Mouse (Mus musculus): ENCODE results near the gene Epn2. TPM values are rescaled to one million over a fixed set of nuclear protein-coding genes. Genes with fewer than 3 reads are reported as not detected.

The Epn2 gene
- polyA plus RNA-seq, 1 experiment from 2014 or later, result 22.5 TPM

GRCm38 (mm10) chr11:61483226-61483845 is 96.2 kb downstream of the Epn2 start:
- Histone ChIP-seq H3K36me3 (replicated peaks) (peaks cover 20% of the 10 kb centered on the region), H3K27me3 (ENCODE audit: poor library complexity, severe bottlenecking) (no peaks in the 10 kb centered on the region), H3K4me1 (peaks cover 58% of the 10 kb centered on the region), H3K4me3 (no peak overlapping the region), H3K9me3 (no peaks in the 10 kb centered on the region), H3K27ac (peak overlapping the region; percentile 86)
- 54% methylated on average over 13 of the region's 13 CpGs for WGBS
- no peak for DNase-seq (ENCODE audit: extremely low spot score, low spot score)

GRCm38 (mm10) chr11:61481239-61482090 is 98.0 kb downstream of the Epn2 start:
- H3K36me3 ChIP-seq (replicated peaks), result peaks cover 2% of the 10 kb centered on the region; the same call in 1 of the 2 replicates
- DNase-seq (ENCODE audit: extremely low spot score, low spot score), result no peak
- no peaks in the 10 kb centered on the region for H3K27me3 ChIP-seq (ENCODE audit: poor library complexity, severe bottlenecking)
- peaks cover 59% of the 10 kb centered on the region for H3K4me1 ChIP-seq
- no peak overlapping the region for H3K4me3 ChIP-seq
- 81% methylated on average over 9 of the region's 9 CpGs for WGBS
- peak overlapping the region; percentile 62; the same call in 1 of the 2 replicates for H3K27ac ChIP-seq
- H3K9me3 ChIP-seq, result no peaks in the 10 kb centered on the region

GRCm38 (mm10) chr11:61478788-61479187 is 100.7 kb downstream of the Epn2 start:
- 93% methylated on average over 4 of the region's 4 CpGs for WGBS
- peaks cover 33% of the 10 kb centered on the region for H3K4me1 ChIP-seq
- no peak overlapping the region for H3K27ac ChIP-seq
- no peak overlapping the region for H3K4me3 ChIP-seq
- H3K9me3 ChIP-seq, result no peaks in the 10 kb centered on the region
- no peak for DNase-seq (ENCODE audit: extremely low spot score, low spot score)
- no peaks in the 10 kb centered on the region for H3K27me3 ChIP-seq (ENCODE audit: poor library complexity, severe bottlenecking)
- H3K36me3 ChIP-seq (replicated peaks), result no peaks in the 10 kb centered on the region

GRCm38 (mm10) chr11:61477566-61478508 is 101.7 kb downstream of the Epn2 start:
- H3K4me3 ChIP-seq, result peak overlapping the region; percentile 24; the same call in 1 of the 2 replicates
- no peak for DNase-seq (ENCODE audit: extremely low spot score, low spot score)
- WGBS, result 65% methylated on average over 17 of the region's 17 CpGs
- no peaks in the 10 kb centered on the region for H3K9me3 ChIP-seq
- no peaks in the 10 kb centered on the region for H3K36me3 ChIP-seq (replicated peaks)
- peak overlapping the region; percentile 61 for H3K27ac ChIP-seq
- H3K4me1 ChIP-seq, result peaks cover 23% of the 10 kb centered on the region
- no peaks in the 10 kb centered on the region for H3K27me3 ChIP-seq (ENCODE audit: poor library complexity, severe bottlenecking)

GRCm38 (mm10) chr11:61476786-61477382 is 102.6 kb downstream of the Epn2 start:
- no peaks in the 10 kb centered on the region for H3K9me3 ChIP-seq
- peak overlapping the region; percentile 61 for H3K27ac ChIP-seq
- no peak for DNase-seq (ENCODE audit: extremely low spot score, low spot score)
- peak overlapping the region; percentile 24 for H3K4me3 ChIP-seq
- 55% methylated on average over 12 of the region's 12 CpGs for WGBS
- H3K36me3 ChIP-seq (replicated peaks), result no peaks in the 10 kb centered on the region
- H3K4me1 ChIP-seq, result peaks cover 21% of the 10 kb centered on the region
- H3K27me3 ChIP-seq (ENCODE audit: poor library complexity, severe bottlenecking), result no peaks in the 10 kb centered on the region

- H3K4me1 ChIP-seq, result peaks cover 23% of the 10 kb centered on the region
- no peaks in the 10 kb centered on the region for H3K9me3 ChIP-seq
- no peaks in the 10 kb centered on the region for H3K27me3 ChIP-seq (ENCODE audit: poor library complexity, severe bottlenecking)
- WGBS, result 79% methylated on average over 4 of the region's 4 CpGs
- H3K27ac ChIP-seq, result no peak overlapping the region
- no peaks in the 10 kb centered on the region for H3K36me3 ChIP-seq (replicated peaks)
- no peak for DNase-seq (ENCODE audit: extremely low spot score, low spot score)
- H3K4me3 ChIP-seq, result no peak overlapping the region
Measured at GRCm38 (mm10) chr11:61473630-61474029, 105.9 kb downstream of the Epn2 start.

GRCm38 (mm10) chr11:61470880-61471279 is 108.6 kb downstream of the Epn2 start:
- DNase-seq (ENCODE audit: extremely low spot score, low spot score), result no peak
- H3K9me3 ChIP-seq, result no peaks in the 10 kb centered on the region
- no peak overlapping the region for H3K27ac ChIP-seq
- no peaks in the 10 kb centered on the region for H3K27me3 ChIP-seq (ENCODE audit: poor library complexity, severe bottlenecking)
- no peak overlapping the region for H3K4me3 ChIP-seq
- 0 out of 2 replicates have a peak, but pooled peaks cover 9% of the 10 kb centered on the region for H3K4me1 ChIP-seq
- H3K36me3 ChIP-seq (replicated peaks), result no peaks in the 10 kb centered on the region

- H3K4me1 ChIP-seq, result 0 out of 2 replicates have a peak, but pooled peaks cover 9% of the 10 kb centered on the region
- no peak overlapping the region for H3K27ac ChIP-seq
- 77% methylated on average over 7 of the region's 7 CpGs for WGBS
Measured at GRCm38 (mm10) chr11:61469317-61469917, 110.1 kb downstream of the Epn2 start.

GRCm38 (mm10) chr11:61468534-61468933 is 111.0 kb downstream of the Epn2 start:
- H3K4me1 ChIP-seq, result 0 out of 2 replicates have a peak, but pooled peaks cover 9% of the 10 kb centered on the region
- no peak for DNase-seq (ENCODE audit: extremely low spot score, low spot score)
- no peak overlapping the region for H3K4me3 ChIP-seq
- H3K9me3 ChIP-seq, result no peaks in the 10 kb centered on the region
- H3K27me3 ChIP-seq (ENCODE audit: poor library complexity, severe bottlenecking), result no peaks in the 10 kb centered on the region
- no peaks in the 10 kb centered on the region for H3K36me3 ChIP-seq (replicated peaks)
- 86% methylated on average over 4 of the region's 4 CpGs for WGBS
- H3K27ac ChIP-seq, result no peak overlapping the region

More at GRCm38 (mm10) chr11:61469317-61469917, 110.1 kb downstream of the Epn2 start:
- H3K36me3 ChIP-seq (replicated peaks), result no peaks in the 10 kb centered on the region
- no peak overlapping the region for H3K4me3 ChIP-seq
- no peak for DNase-seq (ENCODE audit: extremely low spot score, low spot score)
- H3K9me3 ChIP-seq, result no peaks in the 10 kb centered on the region
- H3K27me3 ChIP-seq (ENCODE audit: poor library complexity, severe bottlenecking), result no peaks in the 10 kb centered on the region
